In genomic region chr17:40662118-40662679, GRCm38 (mm10) we compare ENCODE assay signal across 14 mouse cellular contexts. TPM values are rescaled to one million over a fixed set of nuclear protein-coding genes. Genes with fewer than 3 reads are reported as not detected.
"Had no signal": no experiment of that assay in that cellular context is flagged by ENCODE, and none has a peak within 500 bp of the region (broad histone marks: within the 10 kb centered on the region; RNA-seq: fewer than 3 reads in every experiment).

No protein-coding gene starts in this region.

RNA-seq across cellular contexts. Expression of gene Esp3, which starts 30.3 kb away (rescaled TPM):
- total RNA-seq: neutrophil, adult 5-6 weeks had no signal
- polyA plus RNA-seq: neural tube, embryonic 13.5 days; neural tube, embryonic 14.5 days; neural tube, embryonic 15.5 days; small intestine, adult 2 months; spleen, adult 2 months; stomach, embryonic 14.5 days; stomach, embryonic 15.5 days; stomach, embryonic 16.5 days; stomach, postnatal 0 days; testis, adult 2 months; thymus, adult 2 months; thymus, postnatal 0 days; urinary bladder, adult 2 months had no signal
